Mouse (Mus musculus): ENCODE data around the gene Gtf2ird2. TPM values are rescaled to one million over a fixed set of nuclear protein-coding genes. Genes with fewer than 3 reads are reported as not detected.

Gene Gtf2ird2
- polyA plus RNA-seq, 1 experiment from 2014 or later, result 15.8 TPM

Other genes starting within 250 kb of the Gtf2ird2 start
- 26.6 and 27.5 TPM in 2 replicates for gene Castor2, start 84.3 kb upstream of the Gtf2ird2 start, polyA plus RNA-seq (2015; fragmentation: Nextera tagmentation; extraction: Ambion mirVana)
- 21.1 and 22.1 TPM in 2 replicates for gene Rcc1l, start 7.2 kb upstream of the Gtf2ird2 start, polyA plus RNA-seq (2015; fragmentation: Nextera tagmentation; extraction: Ambion mirVana)
- gene Ncf1, start 45.6 kb downstream of the Gtf2ird2 start, polyA plus RNA-seq (2015; fragmentation: Nextera tagmentation; extraction: Ambion mirVana), result 2.8 and 3.0 TPM in 2 replicates
- gene Gtf2i, start 130.7 kb downstream of the Gtf2ird2 start, polyA plus RNA-seq (2015; fragmentation: Nextera tagmentation; extraction: Ambion mirVana), result 145 and 150 TPM in 2 replicates

Data from hindbrain, embryonic 15.5 days (tissue).